Mouse (Mus musculus) cortical plate, adult 2 months (tissue): ENCODE results near the gene Sgpp2.

ENCODE experiments used
- CTCF ChIP-seq: fragments of 200-500 bp; IDR thresholded peaks from 2 replicates; pipeline ENCODE4 v1.5.1; 2011; ENCODE audit warnings: mild to moderate bottlenecking, control low read depth, low read length; ENCODE audit not compliant: insufficient read depth; ENCODE audit errors: extremely low read depth
- POLR2A ChIP-seq: fragments of 200-500 bp; IDR thresholded peaks from 2 replicates; pipeline ENCODE4 v1.6.1; 2011; ENCODE audit warnings: mild to moderate bottlenecking, low read length, control low read depth; ENCODE audit not compliant: insufficient read depth; ENCODE audit errors: extremely low read depth

GRCm38 (mm10) chr1:78433472-78433871 lies 123.3 kb downstream of the Sgpp2 start:
- TF ChIP-seq CTCF (no peak), POLR2A (no peak)
